Mouse (Mus musculus): ENCODE measurements at regions not wholly inside any gene's neighbourhood (a gene's known extent, or its start where the extent isn't known, plus 50 kb on each side); places are given as distances from the start of the nearest gene placed in this dataset.

DNA sequence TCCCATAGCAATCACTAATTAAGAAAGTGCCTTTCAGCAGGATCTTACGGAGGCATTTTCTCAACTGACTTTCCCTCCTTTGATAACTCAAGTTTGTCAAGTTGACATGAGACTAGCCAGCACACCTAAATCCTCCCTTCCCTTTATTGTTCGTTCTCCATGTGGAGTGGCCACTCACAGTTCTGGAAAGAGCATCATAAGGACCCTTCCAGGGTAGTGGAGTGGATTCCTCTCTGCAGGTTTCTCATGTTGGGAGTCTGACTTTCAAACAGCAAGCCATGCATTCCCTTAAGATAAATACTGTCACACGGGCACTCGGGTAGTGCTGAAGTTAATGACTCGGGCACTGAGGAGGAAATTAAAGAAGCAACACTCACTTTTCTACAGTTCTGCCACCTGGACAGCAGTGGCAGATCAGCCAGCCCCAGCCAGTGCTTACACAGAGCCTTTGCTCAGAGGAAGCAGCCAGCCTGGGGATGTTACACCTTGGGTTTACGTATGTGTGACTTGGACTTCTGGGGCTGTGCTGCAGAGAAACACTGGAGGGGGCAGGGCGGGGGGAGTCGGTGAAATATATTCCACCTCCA is 432.8 kb upstream of the Kazn start:
- no peak for DNase-seq (ENCODE audit: extremely low spot score in 1 of 2, low spot score in 1 of 2)

GRCm38 (mm10) chr4:142664781-142665180 is 425.6 kb upstream of the Kazn start:
- no peak for DNase-seq (ENCODE audit: extremely low spot score in 1 of 2, low spot score in 1 of 2)

DNA sequence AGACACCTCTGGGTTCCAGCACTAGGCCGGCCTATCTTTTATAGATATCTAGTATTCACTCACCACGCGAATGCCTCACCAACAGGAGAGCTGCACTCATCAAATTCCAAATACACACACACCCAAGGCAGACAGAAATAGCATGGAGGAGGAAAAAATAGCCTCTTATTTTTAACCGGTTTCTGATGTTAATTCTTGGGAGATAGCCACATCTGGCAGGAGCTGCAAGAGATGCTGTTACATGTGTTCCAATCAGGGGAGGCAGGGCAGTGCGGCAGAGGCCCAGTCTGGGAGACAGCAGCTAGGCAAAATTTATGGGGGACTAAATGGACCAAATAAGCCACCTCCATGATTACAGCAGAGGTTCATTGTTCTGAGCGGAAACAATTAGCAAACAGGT is 419.0 kb upstream of the Kazn start:
- DNase-seq (ENCODE audit: extremely low spot score in 1 of 2, low spot score in 1 of 2): no peak

DNA sequence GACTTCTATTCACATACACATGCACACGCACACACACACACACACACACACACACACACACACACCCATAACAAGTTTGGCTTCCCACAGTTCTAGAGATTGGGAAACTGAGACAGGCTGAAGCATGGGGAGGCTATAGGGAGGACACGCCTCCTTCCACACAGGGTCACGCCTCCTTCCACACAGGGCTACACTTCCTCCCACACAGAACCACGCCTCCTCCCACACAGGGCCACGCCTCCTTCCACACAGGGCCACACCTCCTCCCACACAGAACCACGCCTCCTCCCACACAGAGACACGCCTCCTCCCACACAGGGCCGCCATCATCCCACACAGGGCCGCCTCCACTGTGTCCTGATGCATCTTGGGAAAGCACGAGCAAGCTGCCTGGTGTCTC is 401.9 kb upstream of the Kazn start:
- no peak for DNase-seq (ENCODE audit: extremely low spot score in 1 of 2, low spot score in 1 of 2)

DNA sequence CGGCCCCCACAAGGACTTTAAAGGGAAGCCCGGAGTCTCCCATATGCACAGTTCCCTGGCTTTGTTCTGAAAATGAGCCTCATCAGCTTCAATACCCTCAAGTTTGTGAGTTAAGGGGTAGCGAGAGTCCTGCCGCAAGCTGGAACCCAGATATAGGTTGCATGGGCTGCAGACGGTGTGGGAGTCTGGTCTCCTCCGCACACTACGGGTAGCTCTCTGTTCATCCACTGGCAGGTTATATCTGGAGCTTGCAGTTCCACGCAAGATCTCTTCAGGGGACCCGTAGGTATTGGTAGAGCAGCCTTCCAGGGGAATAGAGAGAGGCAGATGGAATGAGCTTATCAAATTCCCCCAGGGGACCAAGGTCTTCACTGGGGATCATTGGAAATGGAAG is 400.1 kb upstream of the Kazn start:
- DNase-seq (ENCODE audit: extremely low spot score in 1 of 2, low spot score in 1 of 2): no peak

GRCm38 (mm10) chr4:142638733-142639339 is 399.6 kb upstream of the Kazn start:
- no peak for DNase-seq (ENCODE audit: extremely low spot score in 1 of 2, low spot score in 1 of 2)

DNA sequence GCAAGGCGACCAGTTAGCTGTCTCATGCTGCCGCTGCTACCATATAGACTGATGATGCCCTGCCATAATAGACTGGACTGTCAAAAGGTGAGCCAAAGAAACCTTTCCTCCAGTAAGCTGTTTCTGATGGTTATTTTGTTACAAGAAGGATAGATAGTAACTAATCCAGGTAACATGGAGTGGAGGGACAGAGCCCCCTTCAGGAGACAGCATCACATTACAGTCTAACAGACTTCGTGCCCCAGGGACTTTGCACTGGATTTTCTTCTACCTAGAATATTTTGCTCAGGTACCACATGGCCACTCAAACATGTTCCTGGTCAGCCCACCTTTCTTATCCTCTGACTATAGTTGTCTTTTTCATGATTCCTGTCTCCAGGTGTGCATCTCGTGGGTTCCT is 398.9 kb upstream of the Kazn start:
- no peak for DNase-seq (ENCODE audit: extremely low spot score in 1 of 2, low spot score in 1 of 2)

DNA sequence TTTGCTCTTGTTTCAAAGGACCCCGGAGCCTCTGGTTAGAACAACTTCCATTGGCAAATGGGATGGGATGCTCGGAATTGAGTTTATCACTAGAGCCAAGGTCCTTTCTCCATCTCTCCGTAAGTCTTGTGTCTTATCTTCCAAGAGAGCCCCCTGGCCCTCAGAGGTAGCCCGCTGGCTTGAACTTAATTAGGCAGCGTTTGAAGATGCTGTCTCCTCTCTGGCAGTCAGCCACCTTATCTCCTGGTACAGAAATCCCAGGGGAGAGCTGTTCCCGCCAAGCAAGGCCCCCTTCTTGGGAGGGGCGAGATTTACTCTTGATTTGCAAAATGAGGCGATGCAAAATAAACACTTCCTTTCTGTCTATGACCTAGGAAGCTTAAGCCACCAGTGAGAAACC is 395.2 kb upstream of the Kazn start:
- no peak for DNase-seq (ENCODE audit: extremely low spot score in 1 of 2, low spot score in 1 of 2)

DNA sequence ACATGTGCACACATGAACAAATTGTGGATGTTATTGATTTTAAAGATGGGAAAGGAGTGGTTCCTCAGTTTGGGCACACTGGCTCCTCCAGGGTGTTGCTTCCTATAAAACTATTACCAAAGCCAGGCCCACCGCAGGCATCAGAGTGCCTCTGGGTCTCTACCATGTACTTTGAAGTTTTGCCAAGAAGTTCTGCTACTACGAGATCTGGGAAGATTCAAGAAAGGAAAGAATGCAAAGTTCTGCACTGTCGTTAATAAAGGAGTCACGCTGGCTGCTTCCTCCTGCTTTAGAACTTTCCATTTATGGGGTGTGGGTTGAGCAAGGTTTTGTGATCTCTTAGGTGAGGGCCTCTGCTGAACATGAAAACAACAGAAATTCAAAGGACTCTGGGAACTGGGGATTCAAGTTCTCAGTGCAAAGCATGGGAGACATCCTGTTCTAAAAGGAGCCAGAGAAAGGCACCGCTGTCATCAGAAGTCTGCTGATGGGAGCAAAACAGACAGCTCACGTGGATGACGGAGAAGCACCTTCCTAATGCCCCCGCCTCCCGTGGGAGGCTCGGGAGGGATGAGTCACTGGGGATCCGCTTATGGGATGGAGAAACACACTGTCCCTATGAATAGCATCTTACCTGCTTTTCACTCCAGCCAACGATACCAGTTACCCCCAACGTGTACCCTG is 394.6 kb upstream of the Kazn start:
- no peak for DNase-seq (ENCODE audit: extremely low spot score in 1 of 2, low spot score in 1 of 2)

DNA sequence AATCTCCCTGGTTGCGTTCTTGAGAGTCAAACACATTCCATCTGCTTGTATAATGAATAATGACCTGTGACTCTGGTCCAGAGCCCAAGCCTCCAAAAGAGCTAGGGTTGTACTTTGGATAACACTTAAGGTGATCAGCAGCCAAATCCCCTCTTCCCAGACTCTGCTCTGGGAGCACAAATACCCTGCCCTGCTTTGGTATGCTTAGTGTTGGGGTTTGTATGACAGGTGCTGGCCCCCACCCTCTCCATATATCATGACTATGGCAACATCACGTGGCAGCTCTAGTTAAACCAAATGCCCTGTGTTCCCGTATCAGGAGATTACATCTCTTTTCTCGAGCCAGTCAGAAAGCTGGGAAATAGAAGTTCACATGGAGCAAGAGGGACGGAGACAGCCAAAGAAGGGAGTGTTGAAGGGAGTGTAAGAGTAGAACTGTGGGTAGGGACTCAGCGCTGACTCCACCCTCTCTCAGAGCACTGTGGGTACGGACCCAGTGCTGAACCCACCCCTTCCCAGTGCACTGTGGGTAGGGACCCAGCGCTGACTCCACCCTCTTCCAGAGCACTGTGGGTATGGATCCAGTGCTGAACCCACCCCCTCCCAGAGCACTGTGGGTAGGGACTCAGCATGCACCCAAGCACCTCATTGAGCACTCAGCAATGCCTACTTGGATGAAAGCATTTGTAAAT is 387.4 kb upstream of the Kazn start:
- DNase-seq (ENCODE audit: extremely low spot score in 1 of 2, low spot score in 1 of 2): no peak

DNA sequence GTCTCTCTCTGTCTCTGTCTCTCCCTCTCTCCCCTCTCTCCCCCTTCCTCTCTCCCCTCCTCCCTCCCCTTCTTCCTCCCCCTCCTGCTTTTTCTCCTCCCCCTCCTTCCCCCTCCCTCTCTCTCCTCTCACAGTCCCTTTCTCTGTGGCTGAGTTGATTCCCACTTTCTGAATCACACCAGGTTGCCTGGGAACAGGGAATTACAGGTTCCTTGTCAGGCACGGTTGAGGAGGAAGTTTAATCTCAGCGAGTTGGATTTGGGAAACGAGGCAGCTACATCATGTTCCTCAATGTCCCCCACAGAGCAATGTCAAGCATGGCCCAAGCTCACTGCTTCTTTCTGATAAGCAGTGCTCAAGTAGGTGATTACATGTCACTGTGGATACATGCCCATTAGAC is 386.3 kb upstream of the Kazn start:
- no peak for DNase-seq (ENCODE audit: extremely low spot score in 1 of 2, low spot score in 1 of 2)

- no peak for DNase-seq (ENCODE audit: extremely low spot score in 1 of 2, low spot score in 1 of 2)
Observed at GRCm38 (mm10) chr4:142622151-142622861, 383.1 kb upstream of the Kazn start.

DNA sequence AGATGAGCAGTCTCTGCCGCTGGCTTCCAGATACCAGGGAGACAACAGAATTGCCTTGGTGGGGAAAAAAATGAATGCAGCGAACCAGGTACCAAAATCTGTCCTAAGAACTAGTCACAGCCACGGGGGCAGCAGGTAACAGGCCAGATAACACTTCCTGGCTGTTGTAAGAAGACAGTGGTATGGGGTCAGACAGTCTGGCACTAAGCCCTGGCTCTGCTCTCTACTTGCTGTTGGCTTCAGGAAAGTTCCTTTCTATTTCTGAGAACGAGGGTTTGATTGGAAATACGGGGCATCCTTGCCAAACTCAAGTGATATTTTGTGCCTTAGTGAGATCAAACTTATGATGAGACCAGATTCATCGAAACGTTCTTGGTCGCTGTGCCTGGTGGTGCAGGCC is 380.2 kb upstream of the Kazn start:
- DNase-seq (ENCODE audit: extremely low spot score in 1 of 2, low spot score in 1 of 2): no peak

GRCm38 (mm10) chr4:142618770-142619169 is 379.6 kb upstream of the Kazn start:
- DNase-seq (ENCODE audit: extremely low spot score in 1 of 2, low spot score in 1 of 2): no peak

GRCm38 (mm10) chr4:142617676-142618075 is 378.5 kb upstream of the Kazn start:
- peak; percentile 13 to 17 for DNase-seq (ENCODE audit: extremely low spot score in 1 of 2, low spot score in 1 of 2)

DNA sequence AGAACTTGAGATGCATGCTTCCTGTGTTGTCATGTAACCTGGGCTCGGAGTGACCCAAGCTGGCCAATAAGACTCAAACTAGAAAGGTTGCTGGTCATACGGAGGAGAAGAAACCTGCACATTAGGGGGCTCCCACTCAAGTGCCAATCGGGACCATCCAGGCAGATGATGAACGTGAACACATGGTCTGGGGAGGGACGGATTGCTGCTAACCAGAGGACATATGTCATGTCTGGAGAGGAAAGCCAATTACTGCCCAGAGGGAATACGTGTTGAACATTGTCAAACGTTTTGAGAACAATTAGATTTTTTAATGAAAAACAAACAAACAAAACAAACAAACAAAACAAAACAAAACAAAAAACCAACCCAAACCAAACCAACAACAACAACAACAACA is 377.7 kb upstream of the Kazn start:
- no peak for DNase-seq (ENCODE audit: extremely low spot score in 1 of 2, low spot score in 1 of 2)

DNA sequence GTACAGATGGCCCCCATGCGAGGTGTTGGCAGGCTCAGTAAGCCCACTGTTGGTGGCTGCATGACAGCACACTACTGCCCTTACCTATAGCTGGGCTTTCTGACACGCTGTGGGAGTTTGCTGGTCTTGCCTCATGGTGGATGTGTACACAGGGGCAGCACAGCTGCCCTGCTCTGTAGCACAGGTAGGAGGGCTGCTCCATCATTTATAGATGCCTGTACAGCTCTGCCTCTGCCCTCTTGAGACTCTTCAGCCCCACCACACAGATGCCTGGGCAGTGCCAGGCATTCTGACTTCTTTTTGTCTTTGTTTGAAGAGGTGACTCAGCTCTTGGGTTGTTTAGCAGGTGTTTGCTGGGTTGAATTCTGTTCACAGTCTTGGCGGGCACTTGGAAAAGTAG is 365.9 kb upstream of the Kazn start:
- DNase-seq (ENCODE audit: extremely low spot score in 1 of 2, low spot score in 1 of 2): no peak

GRCm38 (mm10) chr4:142597214-142597613 is 358.0 kb upstream of the Kazn start:
- no peak for DNase-seq (ENCODE audit: extremely low spot score in 1 of 2, low spot score in 1 of 2)

DNA sequence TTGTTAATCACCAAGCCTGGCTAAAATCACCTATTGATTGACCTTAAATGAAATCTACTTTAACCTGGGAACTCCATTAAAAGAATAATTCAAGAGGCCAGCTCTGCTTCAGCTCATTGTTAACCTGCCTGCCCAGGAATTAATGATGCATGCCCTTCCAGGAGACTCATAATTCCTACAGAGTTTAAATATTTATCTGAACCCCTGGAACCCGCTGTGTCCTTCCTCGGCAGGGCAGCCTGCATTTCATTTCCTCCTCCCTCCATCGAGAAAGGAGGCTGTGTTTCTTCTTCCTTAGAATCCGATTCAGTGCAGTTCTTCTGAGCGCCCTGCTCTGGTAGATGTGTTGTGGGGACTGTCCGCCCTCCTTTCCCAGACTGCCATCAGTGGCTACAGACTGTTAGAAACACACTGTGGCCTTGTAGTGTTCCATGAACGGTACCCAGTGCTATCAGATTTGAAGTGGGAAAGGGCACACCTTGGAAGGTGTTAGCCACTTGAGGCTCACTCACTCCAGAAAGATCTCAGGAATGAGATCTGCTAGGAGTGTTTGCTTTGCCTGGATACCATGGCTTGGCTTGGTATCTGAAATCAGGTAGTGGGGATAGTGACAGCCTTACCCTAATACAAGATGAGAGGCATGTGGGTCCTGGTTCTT is 350.0 kb upstream of the Kazn start:
- DNase-seq (ENCODE audit: extremely low spot score in 1 of 2, low spot score in 1 of 2): no peak

GRCm38 (mm10) chr4:142588418-142589083 is 349.4 kb upstream of the Kazn start:
- peak; percentile 19 to 25 for DNase-seq (ENCODE audit: extremely low spot score in 1 of 2, low spot score in 1 of 2)

All from layer of hippocampus, postnatal 25 days (tissue).